Mouse (Mus musculus) small intestine, adult 2 months (tissue): ENCODE results near the gene Rbm20. TPM values are rescaled to one million over a fixed set of nuclear protein-coding genes. Genes with fewer than 3 reads are reported as not detected.

Experiments
- H3K27ac ChIP-seq: fragments of 200-500 bp; 2 replicates; pipeline ENCODE4 v1.5.1; 2012; ENCODE audit warnings: low read depth, low read length, control low read depth, inconsistent platforms; ENCODE audit not compliant: insufficient read depth
- H3K27me3 ChIP-seq: fragments of 200-500 bp; 2 replicates; pipeline ENCODE4 v1.6.1; 2012; ENCODE audit warnings: mild to moderate bottlenecking, moderate library complexity, low read length, inconsistent platforms; ENCODE audit not compliant: control insufficient read depth, insufficient read depth
- H3K36me3 ChIP-seq: fragments of 200-500 bp; 2 replicates; pipeline ENCODE4 v1.6.1; 2012; ENCODE audit warnings: mild to moderate bottlenecking, low read length, control low read depth, inconsistent platforms; ENCODE audit not compliant: control insufficient read depth, insufficient read depth
- H3K4me1 ChIP-seq: fragments of 200-500 bp; 2 replicates; pipeline ENCODE4 v1.6.1; 2012; ENCODE audit warnings: low read length, inconsistent platforms, mixed read lengths; ENCODE audit not compliant: control insufficient read depth, insufficient read depth, insufficient read length
- H3K4me3 ChIP-seq: fragments of 200-500 bp; 2 replicates; pipeline ENCODE4 v1.5.1; 2012; ENCODE audit warnings: low read depth, mild to moderate bottlenecking, control low read depth, inconsistent platforms, low read length, moderate library complexity
- CTCF ChIP-seq: fragments of 200-500 bp; IDR thresholded peaks from 2 replicates; pipeline ENCODE4 v1.5.1; 2012; ENCODE audit warnings: low read depth, mild to moderate bottlenecking, control low read depth, inconsistent platforms, low read length, moderate library complexity, mixed read lengths; ENCODE audit not compliant: insufficient replicate concordance, insufficient read length; ENCODE audit errors: extremely low read depth
- POLR2A ChIP-seq: fragments of 200-500 bp; IDR thresholded peaks from 2 replicates; pipeline ENCODE4 v1.6.1; 2012; ENCODE audit warnings: low read depth, mild to moderate bottlenecking, control low read depth, inconsistent platforms, low read length, moderate library complexity
- WGBS: fragments of 180-500 bp; shearing (Covaris S2); methylation state at CpG from one replicate; pipeline ENCODE4 v1.1.7; 2018; 5-methylcytosine and 5-hydroxymethylcytosine counted together
- polyA plus RNA-seq: library from polyadenylated mRNA; depleted of rRNA; stranded (reverse); fragments of >200 nt; gene quantifications from 2 replicates; pipeline ENCODE4 v1.2.3, GENCODE M21; 2012

Rbm20 gene
- polyA plus RNA-seq, 1 experiment: 0.16 TPM

DNA sequence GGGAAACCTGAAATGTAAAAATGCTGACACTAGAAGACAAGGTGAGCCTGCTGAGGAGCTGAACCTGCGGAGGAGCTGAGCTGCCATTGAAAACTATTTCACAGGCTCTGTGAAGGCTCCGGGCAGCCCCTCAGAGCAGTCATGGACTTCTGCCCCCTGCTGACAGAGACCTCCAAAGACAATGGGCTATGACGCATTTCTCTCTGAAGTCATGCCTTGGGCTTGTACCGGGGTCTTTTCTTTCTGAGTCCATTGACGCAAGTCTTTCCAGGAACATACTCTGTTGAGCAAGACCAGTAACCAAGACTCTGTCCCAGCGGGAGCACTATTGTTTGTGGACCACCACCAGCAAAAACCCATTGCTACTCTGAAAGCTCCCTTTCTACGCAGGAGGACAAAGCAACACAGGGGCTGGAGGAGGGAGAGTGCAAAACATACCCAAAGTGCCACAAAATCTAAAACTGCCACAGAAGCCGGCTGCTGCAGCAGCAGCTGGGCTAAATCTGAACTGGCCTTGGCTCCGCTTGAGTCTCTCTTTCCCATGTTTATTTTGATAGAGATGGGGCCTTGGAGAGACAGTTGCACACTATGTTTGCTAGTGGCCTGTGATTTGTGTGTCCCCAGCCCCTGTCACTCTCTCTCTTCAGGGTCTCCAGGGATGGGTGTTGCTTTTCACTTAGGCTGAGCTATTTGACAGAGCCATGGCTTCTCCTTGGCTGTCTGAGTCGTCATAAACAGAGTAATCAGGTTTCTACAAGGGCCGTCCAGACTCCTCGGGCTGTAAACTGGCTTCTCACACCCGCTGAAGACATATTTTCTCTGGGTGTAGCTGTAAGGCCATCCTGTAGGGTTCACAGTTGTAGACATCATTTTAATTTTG is 144.4 kb downstream of the Rbm20 start:
- no peaks in the 10 kb centered on the region for H3K27me3 ChIP-seq
- no peak overlapping the region for H3K27ac ChIP-seq
- H3K4me1 ChIP-seq: peaks cover 6% of the 10 kb centered on the region; the same call in 1 of the 2 replicates
- no peak overlapping the region for H3K4me3 ChIP-seq
- no peaks in the 10 kb centered on the region for H3K36me3 ChIP-seq
- 79% methylated on average over 13 of the region's 13 CpGs for WGBS
- TF ChIP-seq CTCF: no peak
- TF ChIP-seq POLR2A: no peak

DNA sequence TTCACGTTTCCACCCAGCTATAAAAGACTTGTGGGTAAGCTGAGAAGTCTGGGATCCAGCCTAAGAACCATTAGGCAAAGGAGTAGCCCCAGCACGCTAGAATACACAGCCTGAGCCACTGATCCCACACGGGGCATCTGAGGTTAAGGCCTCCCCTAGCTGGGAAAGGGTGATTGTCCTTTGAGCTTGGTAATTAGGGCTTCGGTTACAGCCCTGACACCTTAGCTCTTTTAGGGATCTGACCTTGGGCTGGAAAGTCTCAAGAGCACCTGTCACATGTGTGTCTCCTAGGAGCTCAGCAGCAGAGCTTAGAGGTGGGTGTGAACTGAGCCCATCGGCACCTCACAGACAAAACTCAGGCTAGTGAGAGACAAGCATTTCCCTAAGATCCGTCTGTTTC is 146.7 kb downstream of the Rbm20 start:
- H3K4me3 ChIP-seq: no peak overlapping the region
- 29% methylated on average over 6 of the region's 6 CpGs for WGBS
- TF ChIP-seq CTCF (no peak), POLR2A (no peak)
- no peak overlapping the region for H3K27ac ChIP-seq
- no peaks in the 10 kb centered on the region for H3K27me3 ChIP-seq
- peaks cover 6% of the 10 kb centered on the region; the same call in 1 of the 2 replicates for H3K4me1 ChIP-seq
- H3K36me3 ChIP-seq: no peaks in the 10 kb centered on the region

DNA sequence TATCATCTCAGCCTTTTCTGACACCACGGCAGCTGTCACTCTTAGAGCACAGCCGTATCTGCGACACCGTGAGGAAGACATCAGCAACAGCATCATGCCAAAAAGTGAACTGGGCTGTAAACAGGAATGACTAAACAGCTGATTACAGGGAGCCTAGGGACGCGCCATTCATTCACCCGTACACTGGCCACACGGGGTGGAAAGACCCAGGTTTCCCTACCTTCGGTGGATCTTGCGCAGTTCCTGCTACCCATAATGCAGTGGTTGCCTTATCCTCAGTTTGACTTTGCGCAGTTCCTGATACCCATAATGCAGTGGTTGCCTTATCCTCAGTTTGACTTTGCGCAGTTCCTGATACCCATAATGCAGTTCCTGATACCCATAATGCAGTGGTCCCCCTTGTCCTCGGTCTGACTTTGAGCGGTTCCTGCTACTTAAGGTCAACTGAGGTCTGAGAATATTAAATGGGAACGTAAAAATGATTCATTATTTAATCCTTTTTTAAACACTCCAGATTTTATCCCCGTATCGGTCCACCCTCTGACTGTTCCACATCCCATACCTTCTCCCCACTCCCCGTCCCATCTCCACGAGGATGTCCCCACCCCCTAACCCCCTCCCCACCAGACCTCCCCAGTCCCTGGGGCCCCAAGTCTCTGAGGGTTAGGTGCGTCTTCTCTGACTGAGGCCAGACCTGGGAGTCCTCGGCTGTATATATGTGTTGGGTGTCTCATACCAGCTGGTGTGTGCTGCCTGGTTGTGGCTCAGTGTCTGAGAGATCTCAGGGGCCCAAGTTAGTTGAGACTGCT is 148.0 kb downstream of the Rbm20 start:
- peaks cover 6% of the 10 kb centered on the region; the same call in 1 of the 2 replicates for H3K4me1 ChIP-seq
- H3K27me3 ChIP-seq: no peaks in the 10 kb centered on the region
- 73% methylated on average over 21 of the region's 21 CpGs for WGBS
- peak overlapping the region; percentile 62 for H3K4me3 ChIP-seq
- no peaks in the 10 kb centered on the region for H3K36me3 ChIP-seq
- H3K27ac ChIP-seq: peak overlapping the region; percentile 72; the same call in 1 of the 2 replicates
- TF ChIP-seq POLR2A (no peak), CTCF (no peak)

DNA sequence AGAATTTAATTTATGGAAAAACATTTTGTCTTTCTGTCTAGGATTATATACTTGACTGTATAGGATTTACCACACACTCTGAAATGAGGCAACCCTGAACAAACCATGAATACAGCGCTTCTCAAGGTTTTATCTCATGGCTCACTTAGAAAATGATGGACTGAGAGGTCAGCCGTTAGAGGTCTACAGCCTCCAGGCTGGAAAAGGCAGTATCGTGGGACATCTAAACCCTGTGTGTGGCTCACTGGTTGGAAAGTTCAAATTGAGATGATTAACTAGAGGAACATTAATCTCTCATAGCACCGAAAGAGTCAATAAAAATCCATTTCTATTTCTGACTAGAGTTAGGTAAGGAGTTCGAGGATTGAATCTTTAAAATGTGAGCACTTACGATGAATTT is 152.9 kb downstream of the Rbm20 start:
- 47% methylated on average over 6 of the region's 6 CpGs for WGBS
- H3K4me1 ChIP-seq: peaks cover 8% of the 10 kb centered on the region; the same call in 1 of the 2 replicates
- TF ChIP-seq CTCF (no peak), POLR2A (no peak)

DNA sequence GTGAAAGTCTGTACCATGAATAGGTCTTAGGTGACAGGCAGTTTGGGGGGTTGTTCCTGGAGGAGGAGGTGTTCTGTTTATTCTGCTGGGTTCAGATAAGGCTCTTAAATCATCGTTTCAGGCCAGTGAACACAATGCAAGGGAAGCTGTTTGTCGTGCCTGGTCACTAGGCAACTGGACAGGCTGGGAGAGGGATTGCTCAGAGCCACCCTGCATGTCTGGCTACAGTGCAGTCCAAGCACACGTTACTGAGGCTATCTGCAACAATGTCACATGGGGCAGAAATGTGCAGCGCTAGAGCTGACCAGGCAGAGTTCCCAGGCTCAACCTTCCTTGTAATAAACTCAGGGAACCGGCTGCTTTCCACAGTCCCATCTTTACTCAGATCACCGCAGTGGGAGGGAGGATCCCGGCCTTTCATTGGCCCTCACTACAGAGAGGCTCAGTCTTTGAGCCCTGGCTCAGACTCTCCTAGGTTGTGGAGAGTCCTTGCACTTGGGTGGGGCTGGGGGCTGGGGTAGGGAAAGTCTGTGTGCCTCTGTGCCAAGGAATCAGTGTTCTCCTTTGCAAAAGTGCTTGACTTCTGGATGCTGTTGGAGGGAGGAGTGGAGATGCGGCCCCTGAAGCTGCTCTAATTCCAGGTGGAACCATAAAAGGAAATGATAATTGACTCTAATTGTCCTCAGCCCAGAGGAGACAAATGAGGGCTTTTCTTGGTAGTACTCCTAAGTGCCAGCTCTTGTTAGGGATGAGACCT is 153.5 kb downstream of the Rbm20 start:
- no peak overlapping the region for H3K4me3 ChIP-seq
- peak overlapping the region; percentile 73 for H3K27ac ChIP-seq
- 8% methylated on average over 8 of the region's 8 CpGs for WGBS
- H3K4me1 ChIP-seq: peaks cover 8% of the 10 kb centered on the region; the same call in 1 of the 2 replicates
- no peaks in the 10 kb centered on the region for H3K36me3 ChIP-seq
- TF ChIP-seq CTCF (no peak), POLR2A (no peak)
- H3K27me3 ChIP-seq: no peaks in the 10 kb centered on the region

More for the DNA sequence above, 152.9 kb downstream of the Rbm20 start:
- no peak overlapping the region for H3K4me3 ChIP-seq
- no peaks in the 10 kb centered on the region for H3K27me3 ChIP-seq
- H3K27ac ChIP-seq: peak overlapping the region; percentile 73
- H3K36me3 ChIP-seq: no peaks in the 10 kb centered on the region

DNA sequence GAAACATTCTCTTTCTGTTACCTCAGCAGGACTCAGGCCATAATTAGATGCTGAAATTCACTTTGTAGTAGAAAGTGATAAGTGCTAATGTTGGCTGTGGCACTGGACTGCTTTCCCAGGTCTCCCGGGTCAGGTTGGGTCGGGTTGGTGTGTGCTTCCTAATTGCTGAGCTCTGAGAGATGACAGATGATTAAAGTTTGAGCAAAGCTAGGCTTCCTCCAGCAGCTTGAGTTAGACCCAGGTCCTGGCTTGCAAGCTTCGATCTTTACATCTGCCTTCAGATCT is 154.0 kb downstream of the Rbm20 start:
- Histone ChIP-seq H3K36me3 (no peaks in the 10 kb centered on the region), H3K4me3 (no peak overlapping the region), H3K27ac (peak overlapping the region; percentile 73), H3K27me3 (no peaks in the 10 kb centered on the region), H3K4me1 (peaks cover 10% of the 10 kb centered on the region; the same call in 1 of the 2 replicates)
- WGBS: 36% methylated on average over 3 of the region's 3 CpGs
- TF ChIP-seq POLR2A (no peak), CTCF (no peak)
